Mouse (Mus musculus): ENCODE measurements around the gene Pnmal1.

The Pnmal1 gene

GRCm38 (mm10) chr7:16959539-16960187, at the start of gene Pnmal1:
Gene Pnmal1 (plus strand): TSS chr7:16959679.
- DNase-seq (ENCODE audit: low spot score in 2 of 2), result peak; percentile 76 to 90

- no peak for DNase-seq (ENCODE audit: low spot score in 2 of 2)
These were observed 49.6 kb upstream of the Pnmal1 start for GRCm38 (mm10) chr7:16909909-16910308.

GRCm38 (mm10) chr7:16911904-16912303, 47.6 kb upstream of the Pnmal1 start:
- no peak for DNase-seq (ENCODE audit: low spot score in 2 of 2)

GRCm38 (mm10) chr7:16912360-16912759, 47.1 kb upstream of the Pnmal1 start:
- DNase-seq (ENCODE audit: low spot score in 2 of 2), result no peak

- DNase-seq (ENCODE audit: low spot score in 2 of 2), result peak in 1 of 2 experiments; percentile 84
These were observed 45.5 kb upstream of the Pnmal1 start for GRCm38 (mm10) chr7:16913806-16914452.

GRCm38 (mm10) chr7:16914453-16915343, 44.8 kb upstream of the Pnmal1 start:
- DNase-seq (ENCODE audit: low spot score in 2 of 2), result no peak

- DNase-seq (ENCODE audit: low spot score in 2 of 2), result no peak
These were observed 43.8 kb upstream of the Pnmal1 start for GRCm38 (mm10) chr7:16915461-16916340.

GRCm38 (mm10) chr7:16916342-16917265, 42.9 kb upstream of the Pnmal1 start:
- DNase-seq (ENCODE audit: low spot score in 2 of 2), result peak in 1 of 2 experiments; percentile 33

- no peak for DNase-seq (ENCODE audit: low spot score in 2 of 2)
These were observed 42.0 kb upstream of the Pnmal1 start for GRCm38 (mm10) chr7:16917447-16917846.

- peak in 1 of 2 experiments; percentile 63 for DNase-seq (ENCODE audit: low spot score in 2 of 2)
These were observed 41.5 kb upstream of the Pnmal1 start for GRCm38 (mm10) chr7:16918014-16918413.

- no peak for DNase-seq (ENCODE audit: low spot score in 2 of 2)
These were observed 40.8 kb upstream of the Pnmal1 start for GRCm38 (mm10) chr7:16918670-16919069.

GRCm38 (mm10) chr7:16919395-16920149, 39.9 kb upstream of the Pnmal1 start:
- DNase-seq (ENCODE audit: low spot score in 2 of 2), result no peak

GRCm38 (mm10) chr7:16920150-16920579, 39.3 kb upstream of the Pnmal1 start:
- no peak for DNase-seq (ENCODE audit: low spot score in 2 of 2)

- DNase-seq (ENCODE audit: low spot score in 2 of 2), result peak in 1 of 2 experiments; percentile 33
These were observed 38.4 kb upstream of the Pnmal1 start for GRCm38 (mm10) chr7:16920818-16921791.

GRCm38 (mm10) chr7:16921881-16922335, 37.6 kb upstream of the Pnmal1 start:
- DNase-seq (ENCODE audit: low spot score in 2 of 2), result no peak

- peak in 1 of 2 experiments; percentile 24 for DNase-seq (ENCODE audit: low spot score in 2 of 2)
These were observed 37.0 kb upstream of the Pnmal1 start for GRCm38 (mm10) chr7:16922360-16922973.

GRCm38 (mm10) chr7:16923283-16924036, 36.0 kb upstream of the Pnmal1 start:
- peak in 1 of 2 experiments; percentile 47 for DNase-seq (ENCODE audit: low spot score in 2 of 2)
